Mouse (Mus musculus) liver, embryonic 14.5 days (tissue): ENCODE measurements around the gene Slc43a2. TPM values are rescaled to one million over a fixed set of nuclear protein-coding genes. Genes with fewer than 3 reads are reported as not detected.

Experiments used
- ATAC-seq: fragments of 200-750 bp; cut with Nextera tagmentation; 2 replicates; pipeline ENCODE4 v1.8.0; 2017; ENCODE audit warnings: moderate number of reproducible peaks, mild to moderate bottlenecking, moderate library complexity; ENCODE audit not compliant: insufficient read depth
- DNase-seq, 3 experiments: peaks; one replicate each; pipeline ENCODE4 v3.0.0-alpha.2; 2012 to 2013; ENCODE audit warnings: low read depth in 3 of 3, low spot score in 3 of 3
- H3K27ac ChIP-seq: fragments of 300-500 bp; sonication (generic); 2 replicates; pipeline ENCODE4 v1.5.1; 2014; ENCODE audit warnings: moderate library complexity, mild to moderate bottlenecking, control low read depth, inconsistent platforms
- H3K27me3 ChIP-seq: fragments of 300-500 bp; sonication (generic); 2 replicates; pipeline ENCODE4 v1.6.1; 2014; ENCODE audit warnings: mild to moderate bottlenecking, low read length, moderate library complexity; ENCODE audit not compliant: control insufficient read depth, insufficient read depth
- H3K36me3 ChIP-seq: fragments of 300-500 bp; sonication (generic); replicated peaks from 2 replicates; pipeline ENCODE4 v1.6.1; 2014; ENCODE audit warnings: low read depth; ENCODE audit not compliant: control insufficient read depth, insufficient read depth
- H3K4me1 ChIP-seq, 2 experiments: fragments of 200-500 bp in 1 of 2; fragments of 300-500 bp in 1 of 2; sonication (generic) in 1 of 2; replicated peaks; 2 replicates each; pipeline ENCODE4 v1.6.1; 2012 to 2014; ENCODE audit warnings: antibody characterized with exemption in 1 of 2, inconsistent platforms in 1 of 2, low read length in 1 of 2; ENCODE audit not compliant: control insufficient read depth in 2 of 2, insufficient read depth in 2 of 2
- H3K4me2 ChIP-seq: fragments of 300-500 bp; sonication (generic); 2 replicates; pipeline ENCODE4 v1.6.1; 2014; ENCODE audit warnings: low read depth, mild to moderate bottlenecking, control low read depth, moderate library complexity
- H3K4me3 ChIP-seq, 2 experiments: fragments of 200-500 bp in 1 of 2; fragments of 300-500 bp in 1 of 2; sonication (generic) in 1 of 2; 2 replicates each; pipeline ENCODE4 v1.5.1; 2012 to 2014; ENCODE audit warnings: low read depth in 2 of 2, low read length in 2 of 2, mild to moderate bottlenecking in 2 of 2, control low read depth in 1 of 2, inconsistent platforms in 1 of 2, moderate library complexity in 1 of 2; ENCODE audit not compliant: insufficient read depth in 1 of 2
- H3K9ac ChIP-seq: fragments of 300-500 bp; sonication (generic); replicated peaks from 2 replicates; pipeline ENCODE4 v1.6.1; 2014; ENCODE audit warnings: mild to moderate bottlenecking, control low read depth, moderate library complexity
- H3K9me3 ChIP-seq: fragments of 300-500 bp; sonication (generic); 2 replicates; pipeline ENCODE4 v1.6.1; 2016; ENCODE audit warnings: low read length, mixed read lengths; ENCODE audit not compliant: control insufficient read depth
- CTCF ChIP-seq: IDR thresholded peaks from 2 replicates; pipeline ENCODE4 v1.5.1; 2016; ENCODE audit warnings: antibody characterized with exemption, low read depth, control low read depth
- EP300 ChIP-seq: IDR thresholded peaks from 2 replicates; pipeline ENCODE4 v1.6.1; 2016; ENCODE audit warnings: antibody characterized with exemption, low read depth
- WGBS: fragments of 180-500 bp; shearing (Covaris S2); extraction: QIAGEN DNeasy Blood & Tissue Kit; methylation state at CpG from one replicate; pipeline ENCODE4 v1.1.7; 2014; ENCODE audit not compliant: insufficient replicate concordance; 5-methylcytosine and 5-hydroxymethylcytosine counted together
- polyA plus RNA-seq, 2 experiments: library from polyadenylated mRNA; depleted of rRNA in 1 of 2; stranded (reverse) in 1 of 2; unstranded in 1 of 2; fragments of >200 nt; fragmentation: Nextera tagmentation in 1 of 2; extraction: Ambion mirVana in 1 of 2; gene quantifications; 2 replicates each; pipeline versions ENCODE4 v1.2.1 to v1.2.3; 2012 to 2014

Gene Slc43a2
- polyA plus RNA-seq, 2 experiments = 2.4 to 2.7 TPM

GRCm38 (mm10) chr11:75510627-75510993 is 20.9 kb upstream of the Slc43a2 start:
- Histone ChIP-seq H3K27ac (peak overlapping the region; percentile 18; the same call in 1 of the 2 replicates), H3K9me3 (no peaks in the 10 kb centered on the region), H3K27me3 (no peaks in the 10 kb centered on the region), H3K9ac (peak overlapping the region; percentile 63), H3K4me2 (peak overlapping the region; percentile 99), H3K4me3 (peak overlapping the region; percentile 48 to 68), H3K36me3 (peaks cover 38% of the 10 kb centered on the region), H3K4me1 (peaks cover 6 to 7% of the 10 kb centered on the region in 2 experiments; a peak in 1 of 4 replicates)
- TF ChIP-seq EP300 (no peak), CTCF (peak; percentile 95)
- ATAC-seq (peak; percentile 85), DNase-seq (peak; percentile 74 to 81 (median 75))
- WGBS = 4% methylated on average over 24 of the region's 24 CpGs

- no peak for ATAC-seq
- Histone ChIP-seq H3K4me2 (no peak overlapping the region), H3K4me3 (no peak overlapping the region), H3K9me3 (no peaks in the 10 kb centered on the region), H3K9ac (no peak overlapping the region), H3K4me1 (peaks cover 6 to 7% of the 10 kb centered on the region in 2 experiments; a peak in 1 of 4 replicates), H3K27ac (no peak overlapping the region), H3K36me3 (peaks cover 32% of the 10 kb centered on the region), H3K27me3 (no peaks in the 10 kb centered on the region)
- 89% methylated on average over 6 of the region's 6 CpGs for WGBS
- no peak for TF ChIP-seq CTCF
- TF ChIP-seq EP300 = no peak
- DNase-seq = no peak
Measured at GRCm38 (mm10) chr11:75511213-75511612, 20.3 kb upstream of the Slc43a2 start.

GRCm38 (mm10) chr11:75512301-75513018 is 19.0 kb upstream of the Slc43a2 start:
- no peak for ATAC-seq
- H3K36me3 ChIP-seq = peaks cover 21% of the 10 kb centered on the region
- H3K27me3 ChIP-seq = no peaks in the 10 kb centered on the region
- H3K9me3 ChIP-seq = no peaks in the 10 kb centered on the region
- whole genome bisulfite sequencing = 51% methylated on average over 9 of the region's 9 CpGs
- no peak overlapping the region for H3K4me2 ChIP-seq
- no peak overlapping the region for H3K4me3 ChIP-seq
- peaks cover 6 to 7% of the 10 kb centered on the region in 2 experiments; a peak in 1 of 4 replicates for H3K4me1 ChIP-seq
- no peak for DNase-seq
- H3K9ac ChIP-seq = no peak overlapping the region
- TF ChIP-seq CTCF (no peak), EP300 (no peak)
- H3K27ac ChIP-seq = no peak overlapping the region

- ATAC-seq (no peak), DNase-seq (no peak)
- 38% methylated on average over 8 of the region's 8 CpGs for WGBS
- TF ChIP-seq CTCF (no peak), EP300 (no peak)
- H3K9ac ChIP-seq = no peak within 1 kb of the TSS
- H3K4me2 ChIP-seq = no peak within 1 kb of the TSS
- H3K27me3 ChIP-seq = no peaks in the 10 kb centered on the region
- no peak within 1 kb of the TSS for H3K27ac ChIP-seq
- peaks cover 12% of the 10 kb centered on the region for H3K36me3 ChIP-seq
- peak within 1 kb of the TSS in 1 of 2 experiments; percentile 8; a peak in 1 of 4 replicates for H3K4me3 ChIP-seq
- H3K9me3 ChIP-seq = no peaks in the 10 kb centered on the region
- H3K4me1 ChIP-seq = peaks cover 6 to 7% of the 10 kb centered on the region in 2 experiments; a peak in 1 of 4 replicates
Measured at GRCm38 (mm10) chr11:75513336-75513735, 18.2 kb upstream of the Slc43a2 start, which contains the start of gene Scarf1. Scarf1 (plus strand) TSS chr11:75513540.

GRCm38 (mm10) chr11:75515186-75515585 is 16.3 kb upstream of the Slc43a2 start:
- no peak overlapping the region for H3K4me2 ChIP-seq
- no peak overlapping the region for H3K9ac ChIP-seq
- no peak for DNase-seq
- 83% methylated on average over 25 of the region's 25 CpGs for WGBS
- H3K4me3 ChIP-seq = no peak overlapping the region
- no peak overlapping the region for H3K27ac ChIP-seq
- ATAC-seq = no peak
- H3K9me3 ChIP-seq = no peaks in the 10 kb centered on the region
- TF ChIP-seq EP300 (no peak), CTCF (no peak)
- no peaks in the 10 kb centered on the region for H3K36me3 ChIP-seq
- no peaks in the 10 kb centered on the region for H3K27me3 ChIP-seq
- H3K4me1 ChIP-seq = 0 out of 4 replicates have a peak, but pooled peaks cover 0 to 2% of the 10 kb centered on the region in 2 experiments
